Mouse (Mus musculus) CD4-positive, CD25-positive, alpha-beta regulatory T cell, adult 4 months (primary cell): ENCODE results near the gene Pappa2. TPM values are rescaled to one million over a fixed set of nuclear protein-coding genes. Genes with fewer than 3 reads are reported as not detected.

Experiments used
- ATAC-seq: one replicate; pipeline ENCODE4 v1.8.0; 2017
- polyA plus RNA-seq, 2 experiments: library from polyadenylated mRNA; unstranded; fragments of 100-300 nt; shearing (Covaris generic); gene quantifications; one replicate each; pipeline ENCODE4 v1.2.1; 2017

Gene Pappa2
- polyA plus RNA-seq, 2 experiments from 2014 or later, result not detected

DNA sequence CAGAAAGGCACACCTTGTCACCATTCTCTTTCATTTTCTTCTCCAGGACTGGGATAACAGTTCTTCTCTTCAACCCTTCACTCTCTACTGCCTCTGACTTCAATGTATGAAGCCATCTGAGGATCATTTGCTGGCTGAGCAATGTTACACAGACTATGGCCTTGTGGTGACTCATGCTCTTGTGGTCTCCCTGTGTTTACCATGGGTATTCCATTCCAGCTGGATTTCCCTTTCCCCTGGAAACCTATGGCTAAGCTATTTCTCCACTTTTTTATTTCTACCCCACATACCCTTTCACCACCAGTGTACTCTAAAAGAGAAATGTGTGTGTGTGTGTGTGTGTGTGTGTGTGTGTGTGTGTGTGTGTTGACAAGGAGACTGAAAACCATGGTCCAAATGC lies 83.0 kb downstream of the Pappa2 start:
- no peak for ATAC-seq

DNA sequence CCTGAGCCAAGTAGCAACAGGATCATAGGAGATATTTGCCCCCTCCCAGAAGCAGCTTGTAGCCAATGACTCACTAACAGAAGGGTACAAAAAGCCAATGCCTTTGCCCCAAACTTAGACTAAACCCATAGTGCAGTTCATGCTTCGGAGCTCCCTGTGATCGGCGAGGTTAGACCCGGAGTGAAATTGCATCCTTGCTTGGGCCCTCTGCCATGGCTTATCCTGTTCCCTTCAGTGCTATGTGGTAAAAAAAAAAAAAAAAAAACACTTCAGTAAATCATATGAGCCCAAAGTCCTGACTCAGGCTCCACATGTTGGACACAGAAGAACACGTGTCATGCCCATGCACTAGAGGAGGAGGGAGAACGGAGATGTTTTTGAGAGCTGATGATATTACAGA lies 85.8 kb downstream of the Pappa2 start:
- no peak for ATAC-seq

DNA sequence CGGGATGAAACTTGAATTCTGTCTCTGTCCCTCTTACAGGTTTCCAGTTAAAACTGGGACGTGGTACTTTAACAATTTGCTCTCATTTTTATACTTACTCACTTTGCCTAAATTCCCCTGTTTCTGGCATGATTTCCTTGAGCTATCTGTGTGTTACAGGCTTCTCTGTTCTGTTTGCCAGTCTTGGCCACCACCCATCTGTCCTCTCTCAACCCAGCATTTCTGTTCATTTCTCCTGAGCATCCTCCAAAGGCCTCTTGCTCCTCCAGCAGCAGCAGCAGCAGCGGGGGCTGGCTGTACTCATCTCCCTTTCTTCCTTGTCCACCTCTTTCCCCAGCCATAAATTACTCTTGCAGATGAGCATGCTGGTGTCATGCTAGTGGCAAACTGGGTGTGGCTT lies 104.8 kb downstream of the Pappa2 start:
- no peak for ATAC-seq

DNA sequence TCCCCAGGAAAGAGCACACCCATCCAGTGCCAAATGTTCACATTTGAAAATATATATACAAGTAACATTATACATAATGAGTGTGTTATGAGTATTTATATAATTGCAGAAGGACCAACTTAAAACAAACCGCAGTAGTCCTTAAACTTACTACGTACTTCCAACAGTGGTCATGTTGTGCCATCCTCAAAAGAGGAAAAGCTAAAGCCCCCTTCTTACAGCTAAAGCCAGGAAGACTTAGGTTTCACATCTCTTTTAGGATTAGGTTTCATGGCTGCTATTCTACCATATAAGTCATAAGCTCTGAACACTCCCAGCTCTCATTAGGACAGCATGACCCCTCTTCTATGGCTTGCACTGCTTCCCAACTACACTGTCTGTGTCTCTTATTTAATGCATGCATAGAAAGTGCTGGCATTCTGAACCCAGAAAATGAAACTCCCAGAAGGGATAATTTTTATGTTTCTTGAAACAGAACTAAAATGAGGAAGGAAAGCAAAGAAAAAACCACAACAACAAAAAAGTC lies 105.7 kb downstream of the Pappa2 start:
- no peak for ATAC-seq

DNA sequence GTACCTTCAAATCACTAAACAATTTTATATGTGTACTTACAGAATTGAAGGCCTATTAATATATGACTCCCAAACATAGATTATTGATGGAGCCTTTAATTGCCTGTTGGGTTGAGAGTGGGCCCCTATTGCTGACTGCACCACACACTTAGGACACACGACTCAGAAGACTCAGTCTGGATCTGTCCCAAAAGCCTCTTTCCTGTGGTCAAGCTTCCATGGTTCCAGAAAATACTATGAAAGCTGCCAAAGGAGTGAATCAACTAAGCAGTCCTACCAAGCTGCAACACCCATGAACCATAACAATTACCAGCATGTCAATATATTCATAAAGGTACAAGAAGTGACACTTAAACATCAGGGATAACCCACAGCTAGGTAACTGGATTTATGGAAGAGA lies 106.7 kb downstream of the Pappa2 start:
- ATAC-seq, result no peak

DNA sequence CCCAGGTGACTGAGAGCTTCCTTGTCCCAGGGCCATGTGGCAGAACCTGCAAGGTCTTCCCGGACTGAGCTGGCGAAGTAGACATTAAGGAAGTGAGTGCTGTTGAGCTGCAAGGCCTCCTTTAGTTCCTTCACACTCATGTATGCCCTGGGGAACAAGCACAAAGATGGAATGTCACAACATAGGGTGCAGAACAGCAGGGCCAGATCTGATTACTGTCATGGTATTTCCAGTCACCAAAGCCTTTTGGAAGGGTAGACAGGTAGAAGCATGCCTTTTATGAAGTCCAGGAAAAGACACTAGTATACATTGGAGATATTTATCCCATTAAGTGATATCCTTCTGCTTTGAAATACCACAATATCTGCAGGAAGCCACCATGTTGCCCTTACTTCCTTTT lies 108.9 kb downstream of the Pappa2 start:
- ATAC-seq, result no peak

DNA sequence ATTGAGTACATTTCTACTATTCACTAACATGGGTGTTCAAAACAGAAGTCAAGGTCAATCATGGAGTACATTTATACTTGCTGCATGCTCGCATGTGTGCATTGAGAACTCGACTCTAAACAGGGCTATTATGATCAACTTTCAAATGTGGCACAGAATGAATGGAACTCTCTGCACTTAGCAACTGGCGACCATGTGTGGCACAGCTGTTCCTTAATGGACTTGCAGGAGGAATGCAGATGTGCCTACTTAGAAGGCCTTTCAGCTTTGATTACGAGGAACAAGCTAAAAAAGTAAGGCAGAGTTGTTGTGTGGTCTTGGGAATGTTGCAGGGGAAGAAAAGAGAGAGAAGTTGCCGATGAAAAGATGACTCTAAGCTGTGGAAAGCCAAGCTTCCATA lies 120.1 kb downstream of the Pappa2 start:
- no peak for ATAC-seq

DNA sequence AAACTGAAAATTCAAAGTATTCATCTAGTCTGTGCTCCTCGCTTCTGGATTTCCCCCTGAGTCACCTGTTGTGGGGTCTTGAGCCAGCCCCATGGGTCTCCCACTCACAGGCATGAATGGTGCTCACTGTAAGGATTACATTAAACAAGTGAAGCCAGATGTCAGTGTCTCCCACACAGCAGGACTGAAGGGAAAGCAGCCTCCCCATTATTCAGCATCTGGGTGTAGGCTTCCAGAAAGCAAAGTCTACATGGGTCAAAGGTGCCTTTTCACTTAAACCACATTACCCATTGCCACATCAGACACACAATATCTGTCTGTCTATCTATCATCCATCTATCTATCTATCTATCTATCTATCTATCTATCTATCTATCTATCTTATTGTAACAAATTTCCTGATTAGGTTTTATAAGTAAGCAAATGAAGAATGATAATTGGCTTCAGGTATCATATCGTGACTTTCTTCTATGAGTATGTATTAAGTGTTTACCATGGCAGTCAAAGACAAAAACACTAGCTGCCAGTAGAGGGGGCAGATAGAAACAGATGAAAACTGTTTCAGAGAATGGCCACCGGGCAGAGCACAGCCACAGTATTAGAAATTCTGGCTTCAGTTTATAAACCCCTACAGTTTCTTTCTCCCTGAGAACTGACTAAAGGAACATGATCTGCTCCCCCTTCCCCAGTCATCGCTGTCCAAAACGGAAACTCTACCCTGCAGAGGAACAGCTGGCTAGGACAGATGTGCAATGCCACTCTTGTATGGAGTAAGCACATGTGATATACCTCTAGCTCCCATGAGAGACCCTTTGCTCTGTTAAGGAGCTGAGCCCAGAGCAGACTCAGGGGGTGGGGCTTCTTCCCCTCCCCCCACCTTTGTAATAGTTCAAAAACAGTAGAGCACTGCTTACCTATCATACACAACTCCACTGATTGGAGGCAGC lies 126.1 kb downstream of the Pappa2 start:
- no peak for ATAC-seq

DNA sequence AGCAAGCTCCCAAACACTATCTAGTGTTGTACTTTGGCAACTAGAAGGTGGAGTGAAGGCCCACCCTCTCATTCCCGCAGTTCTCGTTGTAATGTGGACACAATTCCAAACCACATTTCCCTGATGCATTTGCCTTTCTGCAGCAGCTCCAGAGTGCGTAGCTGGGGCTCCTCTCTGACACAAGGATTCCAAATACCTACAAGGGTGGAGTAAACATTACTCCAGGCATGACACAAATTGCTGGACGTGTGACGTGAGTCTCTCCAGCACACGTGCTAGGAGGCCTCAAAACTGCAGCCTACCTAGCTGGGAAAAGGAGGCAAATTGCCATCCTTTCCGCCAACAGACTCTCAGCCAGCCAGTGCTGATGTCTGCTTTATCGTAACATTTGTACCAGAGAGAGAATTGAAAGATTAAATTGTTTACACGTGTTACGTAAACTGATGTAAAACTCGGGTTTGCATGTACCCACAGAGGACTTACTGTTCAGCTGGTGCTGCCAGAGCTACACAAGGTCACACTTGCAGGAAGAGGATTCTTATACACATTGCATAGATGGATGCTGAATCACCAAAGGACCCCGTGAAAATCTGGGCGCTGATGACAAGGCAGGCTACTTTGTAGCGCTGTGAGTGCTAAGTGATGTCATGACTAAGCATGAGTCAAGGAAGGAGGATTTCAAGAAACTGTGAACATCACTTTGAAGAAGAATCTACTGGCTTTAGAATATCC lies 127.3 kb downstream of the Pappa2 start:
- ATAC-seq, result no peak

DNA sequence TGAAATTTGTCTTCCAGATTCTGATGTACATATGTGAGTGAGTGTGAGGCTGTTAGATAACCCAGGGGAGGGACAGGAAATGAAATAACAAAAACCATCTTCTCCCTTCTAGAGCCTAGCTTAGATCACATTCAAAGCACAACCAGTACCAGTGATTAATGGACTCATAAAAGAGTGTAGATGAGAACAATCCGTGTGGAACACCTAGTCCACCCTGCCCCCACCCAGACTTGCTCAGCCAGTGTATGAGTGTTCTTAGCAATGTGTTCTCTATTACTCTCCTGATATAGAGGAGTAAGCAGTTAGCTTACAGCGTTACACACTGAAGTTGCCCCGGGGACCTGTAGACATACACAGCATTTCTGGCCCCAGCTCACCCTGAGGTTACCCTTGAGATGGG lies 129.8 kb downstream of the Pappa2 start:
- ATAC-seq, result no peak

DNA sequence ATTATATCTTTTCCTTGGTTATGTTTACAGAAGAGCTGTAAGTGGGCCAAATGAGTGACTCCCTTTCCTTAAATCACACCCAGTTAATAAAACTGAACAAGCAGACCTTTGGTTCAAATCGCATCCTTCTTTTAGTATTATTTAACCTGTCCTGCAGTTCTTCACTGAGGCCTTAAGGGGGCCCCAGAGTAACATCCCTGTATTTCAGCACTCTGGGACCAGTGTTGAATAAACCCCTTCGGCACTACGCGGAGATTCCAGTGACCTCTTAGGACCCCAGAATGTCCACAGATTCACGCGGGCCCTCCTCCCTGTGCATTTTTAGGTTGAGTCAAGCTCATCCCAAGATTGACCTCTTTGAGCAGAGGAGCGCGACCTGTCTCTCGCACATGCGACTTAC lies 135.7 kb downstream of the Pappa2 start:
- ATAC-seq, result no peak

DNA sequence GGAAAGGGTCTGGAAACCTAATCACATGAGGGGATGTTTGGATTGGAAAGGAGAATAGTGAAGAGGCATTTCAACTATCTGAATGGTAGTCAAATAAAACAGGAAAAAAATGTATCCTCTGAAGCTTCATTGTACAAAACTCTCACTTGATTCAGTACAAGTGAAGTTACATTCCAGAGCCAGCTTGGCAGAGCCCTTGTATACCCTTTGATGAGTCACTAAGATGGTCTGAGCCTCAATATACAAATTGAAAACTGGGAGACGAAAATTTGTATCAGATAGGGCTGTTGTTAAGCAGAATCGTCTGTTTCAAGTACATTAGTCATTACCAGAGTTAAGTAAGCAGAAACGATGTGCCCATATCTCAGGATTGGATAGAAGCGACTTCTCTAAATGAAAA lies 143.1 kb downstream of the Pappa2 start:
- no peak for ATAC-seq

DNA sequence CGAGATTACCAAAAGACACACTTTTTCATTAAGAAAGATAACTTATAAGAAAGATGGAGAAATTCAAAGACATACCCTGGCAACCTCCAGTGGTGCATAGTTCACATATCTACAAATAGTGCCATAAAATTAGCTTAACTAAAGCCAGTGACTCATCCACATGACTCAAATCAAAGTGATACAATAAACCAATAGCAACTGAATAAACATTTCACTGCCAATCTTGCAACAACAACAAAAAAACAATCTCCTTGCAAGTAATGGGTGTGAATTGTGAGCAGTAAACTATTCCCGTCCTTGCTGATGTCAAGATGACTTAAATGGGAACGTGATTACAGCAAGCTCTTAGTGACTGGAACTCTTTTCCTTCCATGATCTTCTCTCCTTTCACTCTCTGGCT lies 150.1 kb downstream of the Pappa2 start:
- ATAC-seq, result no peak

DNA sequence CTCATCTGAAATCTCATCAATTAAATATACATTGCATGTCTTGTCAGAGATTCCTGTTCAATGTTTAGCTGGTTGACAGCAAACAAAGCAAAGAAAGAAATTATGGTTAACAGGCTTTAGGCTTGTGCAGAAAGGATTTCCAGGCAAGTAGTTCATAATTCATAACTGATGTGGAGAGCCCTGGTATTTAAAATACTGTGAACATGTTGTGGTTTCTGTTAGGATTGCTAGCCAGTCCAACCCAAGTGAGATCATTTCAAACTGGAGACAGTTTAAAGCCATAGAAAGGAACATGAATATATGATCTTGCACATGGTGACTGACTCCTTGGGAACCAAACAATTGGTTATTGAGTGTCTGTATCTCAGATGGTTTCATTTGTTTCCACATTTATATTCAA lies 152.4 kb downstream of the Pappa2 start:
- ATAC-seq, result no peak

DNA sequence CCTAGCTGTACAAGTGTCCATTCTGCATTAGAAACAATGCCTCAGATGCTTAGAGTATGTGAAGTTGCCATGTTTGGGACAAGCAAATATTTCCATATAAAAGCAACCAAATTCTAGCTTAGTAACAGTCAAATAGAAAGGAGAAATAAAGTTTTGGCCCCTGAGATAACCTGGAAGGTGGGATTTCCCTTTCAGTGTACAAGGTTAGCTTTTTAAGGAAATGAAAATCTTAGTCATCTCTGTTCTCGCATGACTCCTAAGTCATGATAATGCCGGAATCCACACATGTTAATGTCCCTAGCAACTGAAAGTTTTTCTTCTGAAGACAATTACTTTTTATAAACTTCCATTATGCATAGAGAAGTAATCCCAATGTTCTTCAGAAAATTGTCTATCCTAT lies 160.6 kb downstream of the Pappa2 start:
- no peak for ATAC-seq

DNA sequence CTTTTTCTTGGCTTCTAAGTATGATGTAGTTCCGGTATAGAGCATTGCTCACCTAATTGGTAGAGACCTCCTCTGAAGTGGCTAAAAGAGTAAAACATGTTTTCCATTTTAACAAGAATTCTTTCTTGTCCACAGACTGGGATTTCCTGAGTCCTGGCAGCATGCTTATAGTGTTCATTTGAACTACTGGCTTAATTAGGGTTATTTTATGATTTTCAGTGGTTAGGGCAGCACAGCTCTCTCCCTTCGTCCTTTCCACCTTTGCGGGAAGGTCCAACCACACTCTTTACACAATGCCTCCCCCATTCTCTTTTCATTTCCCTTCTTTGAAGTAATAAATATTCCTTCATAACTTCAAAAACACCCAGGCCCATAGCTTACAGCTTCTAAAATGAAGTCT lies 163.8 kb downstream of the Pappa2 start:
- no peak for ATAC-seq

DNA sequence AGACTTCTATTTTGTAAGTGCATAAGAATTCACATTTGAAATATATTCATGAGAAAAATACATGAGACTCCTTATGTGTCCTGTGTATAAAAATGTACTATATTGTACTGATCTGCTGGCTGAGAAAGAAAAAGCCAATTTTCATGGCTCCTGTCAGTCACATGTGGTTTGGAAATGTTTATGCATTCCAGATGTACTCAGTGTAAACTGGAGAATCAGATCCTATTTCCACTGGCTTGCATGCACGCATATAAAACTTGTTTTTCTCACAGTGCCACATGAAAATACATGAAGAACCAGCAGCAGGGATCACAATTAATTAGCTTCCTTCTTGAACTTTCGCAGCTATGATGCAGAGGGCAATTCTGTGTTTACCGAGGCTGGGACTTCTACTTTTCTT lies 168.4 kb downstream of the Pappa2 start:
- no peak for ATAC-seq

DNA sequence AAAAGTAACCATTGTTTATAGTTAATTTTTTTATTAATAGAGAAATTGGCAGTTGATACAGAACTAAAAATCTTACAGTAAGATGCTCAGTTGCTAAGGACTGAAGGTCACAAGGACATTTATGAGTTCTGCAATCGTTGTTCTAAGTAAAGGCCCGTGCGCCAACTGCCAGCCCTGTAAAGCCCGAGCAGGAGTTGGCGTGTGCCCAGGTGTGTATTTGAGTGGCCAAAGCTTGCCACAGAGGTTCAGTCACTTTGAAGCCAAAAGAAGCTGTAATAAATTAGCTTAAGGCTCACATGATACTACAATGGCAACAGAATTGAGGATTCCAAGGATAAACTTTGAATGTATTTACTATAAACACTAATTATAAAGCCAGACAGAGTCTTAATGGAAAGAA lies 204.8 kb downstream of the Pappa2 start:
- no peak for ATAC-seq

DNA sequence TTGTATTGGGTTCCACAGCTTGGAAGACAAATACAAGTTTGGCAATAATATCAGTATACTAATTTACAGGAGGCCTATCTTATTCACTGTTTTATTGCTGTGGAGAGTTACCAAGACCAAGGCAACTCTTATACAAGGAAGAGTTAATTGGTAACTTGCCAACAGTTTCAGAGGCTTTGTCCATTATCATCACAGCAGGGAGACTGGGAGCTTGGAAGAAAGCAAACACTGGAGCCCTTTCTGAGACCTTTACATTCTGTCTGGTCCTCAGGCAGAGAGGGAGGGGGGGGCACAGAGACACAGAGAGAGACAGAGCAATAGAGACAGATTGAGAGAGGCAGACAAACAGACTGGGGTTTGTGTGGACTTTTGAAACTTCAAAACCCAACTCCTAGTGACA lies 207.2 kb downstream of the Pappa2 start:
- no peak for ATAC-seq

DNA sequence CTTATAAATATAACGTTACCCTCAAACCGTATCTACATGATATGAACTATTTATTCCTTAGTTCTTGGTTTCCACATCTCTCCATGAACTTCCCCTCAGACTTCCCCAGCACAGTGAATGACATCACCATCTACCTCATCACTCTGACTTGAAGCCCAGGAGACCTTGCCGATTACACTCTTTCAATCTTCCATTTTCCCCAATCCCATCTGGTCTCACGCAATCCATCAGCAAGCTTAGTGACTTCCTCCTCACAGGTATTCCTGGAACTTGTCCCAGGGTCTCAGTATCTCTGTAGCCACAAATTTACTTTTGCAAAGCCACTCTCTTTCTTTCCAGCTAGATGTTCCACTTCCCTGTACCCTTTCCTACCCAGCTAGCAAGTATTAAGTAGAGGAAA lies 209.5 kb downstream of the Pappa2 start:
- no peak for ATAC-seq

DNA sequence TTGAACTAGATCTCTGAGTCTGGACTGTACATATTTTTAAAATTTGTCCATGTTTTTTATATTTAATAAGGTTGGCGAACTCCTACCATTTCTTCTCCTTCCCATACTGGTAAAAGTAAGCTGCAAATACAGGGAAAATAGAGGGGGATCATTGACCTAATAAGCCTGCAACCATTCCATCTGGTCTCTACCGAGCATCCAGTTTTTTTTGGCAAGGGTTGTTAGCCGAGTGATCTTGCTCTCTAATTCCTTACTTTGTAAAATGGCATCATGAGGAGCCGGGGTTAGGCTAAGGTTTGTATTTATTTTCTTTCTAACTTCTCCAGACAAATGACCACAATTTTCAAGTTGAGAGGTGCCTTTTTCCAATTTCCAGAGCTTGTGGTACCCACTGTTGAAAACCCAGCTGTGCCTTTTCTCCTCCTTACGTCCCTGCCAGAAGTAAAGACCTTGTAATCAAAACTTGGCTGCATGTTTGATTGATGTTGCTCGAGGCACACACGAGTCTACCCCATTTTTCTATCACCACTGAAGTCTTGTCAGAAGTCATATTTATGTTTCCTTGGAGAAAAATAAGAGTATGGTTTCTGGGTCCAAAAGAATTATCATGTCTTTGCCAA lies 210.1 kb downstream of the Pappa2 start:
- no peak for ATAC-seq

DNA sequence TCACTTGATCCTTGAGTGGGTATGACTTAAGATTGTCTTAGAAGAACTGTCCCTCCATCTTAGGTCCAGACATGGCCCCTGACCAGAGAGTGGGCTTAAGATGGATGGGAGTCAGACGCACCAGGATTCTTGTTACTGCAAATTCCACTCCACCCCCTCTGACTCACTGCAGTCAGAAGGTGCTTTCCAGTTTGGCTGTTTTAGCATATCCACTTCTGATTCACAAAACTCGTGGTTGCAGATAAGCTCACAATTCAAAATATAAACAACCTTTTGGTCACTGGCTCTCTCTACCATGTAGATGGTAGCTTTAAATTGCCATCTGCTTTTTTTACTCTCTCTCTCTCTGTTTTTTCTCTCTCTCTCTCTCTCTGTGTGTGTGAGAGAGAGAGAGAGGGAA lies 214.4 kb downstream of the Pappa2 start:
- no peak for ATAC-seq

DNA sequence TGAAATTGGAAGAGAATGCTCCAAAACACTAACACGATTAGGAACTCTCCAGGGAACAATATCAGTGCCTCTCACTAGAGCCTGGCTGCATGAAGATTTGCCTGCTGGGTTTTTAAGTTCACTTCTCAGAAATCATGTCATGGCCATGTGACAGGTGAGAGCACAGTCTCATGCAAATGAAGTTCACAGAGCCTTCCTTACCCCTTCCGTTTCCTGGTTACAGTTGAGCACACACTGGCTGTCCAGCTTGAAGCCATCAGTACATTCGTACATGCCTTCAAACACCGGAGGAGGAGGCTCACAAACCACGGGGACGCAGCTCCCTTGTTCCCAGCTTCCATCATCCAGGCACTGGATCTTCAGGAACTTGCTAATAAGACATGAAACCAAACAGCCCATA lies 215.6 kb downstream of the Pappa2 start:
- no peak for ATAC-seq

DNA sequence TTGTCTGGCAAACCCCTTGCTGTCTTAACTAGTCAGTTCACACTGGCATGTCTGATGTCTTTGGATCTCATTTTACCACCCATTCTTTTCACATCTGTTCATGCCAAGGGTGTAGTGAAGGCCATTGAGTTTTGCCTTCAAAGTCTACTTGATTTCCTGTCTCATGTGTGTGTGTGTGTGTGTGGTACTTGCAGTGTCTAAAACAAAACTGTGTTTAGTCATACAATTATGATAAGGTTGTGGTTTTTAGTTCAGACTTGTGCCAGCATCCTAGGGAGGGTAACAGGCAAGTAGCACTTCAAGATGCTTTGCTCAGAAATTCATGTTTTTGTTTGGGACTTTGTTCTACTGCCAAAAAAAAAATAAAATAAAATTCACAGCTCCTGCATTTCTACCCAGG lies 216.1 kb downstream of the Pappa2 start:
- no peak for ATAC-seq
